Mouse (Mus musculus): ENCODE results near the gene Fbln2.

DNA sequence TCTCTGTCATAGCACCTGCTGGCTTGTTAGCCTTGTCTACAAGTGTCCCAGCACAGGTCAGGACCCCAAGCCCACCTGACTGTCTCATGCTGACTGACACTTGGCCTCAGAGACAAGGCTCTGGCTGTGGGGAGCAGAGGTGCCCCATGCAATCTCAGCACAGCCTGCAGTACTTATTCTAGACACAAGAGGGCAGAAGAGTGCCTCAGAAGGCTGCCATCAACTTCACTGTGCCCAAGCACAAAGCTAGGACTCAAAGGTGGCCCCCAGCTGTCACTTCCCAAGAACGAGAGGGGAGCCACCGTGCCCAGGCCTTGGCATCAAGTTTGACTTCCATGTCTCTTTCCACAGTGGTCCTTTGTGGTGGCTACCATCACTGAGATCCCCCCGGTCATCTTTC lies 47.0 kb upstream of the Fbln2 start:
- TF ChIP-seq CTCF (IDR thresholded peaks at IDR 0.05; ENCODE audit: control insufficient read depth, insufficient read depth, low read length) = peak; percentile 86
- no peak for TF ChIP-seq POLR2A (IDR thresholded peaks at IDR 0.05; ENCODE audit: borderline replicate concordance, control insufficient read depth, low read depth, low read length)

Measured in bone marrow, adult 2 months (tissue).